Mouse (Mus musculus): ENCODE measurements at regions not wholly inside any gene's neighbourhood (a gene's known extent, or its start where the extent isn't known, plus 50 kb on each side); places are given as distances from the start of the nearest gene placed in this dataset.

DNA sequence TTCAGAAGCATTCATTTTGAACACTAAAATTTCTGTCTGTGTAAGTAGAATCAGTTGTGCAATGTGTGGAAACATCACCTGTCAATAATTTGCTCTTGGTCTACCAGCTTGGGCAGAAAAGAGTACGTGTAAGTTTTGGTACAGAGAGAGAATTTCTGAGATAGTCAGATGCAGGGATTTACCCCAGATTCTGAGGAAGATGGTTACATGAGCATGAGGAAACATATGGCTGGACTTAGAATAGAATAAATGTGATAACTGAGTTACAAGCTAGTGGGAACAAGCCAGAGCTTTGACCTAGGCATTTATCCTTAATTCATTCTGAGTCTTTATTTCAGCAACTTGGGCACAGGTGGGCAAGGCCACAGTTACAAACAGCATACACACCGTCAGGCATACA is 831.8 kb downstream of the Adgrl2 start:
- TF ChIP-seq CTCF (IDR thresholded peaks at IDR 0.05; ENCODE audit: borderline replicate concordance, extremely low read depth, insufficient read depth, insufficient read length) = no peak
- TF ChIP-seq POLR2A (IDR thresholded peaks at IDR 0.05; ENCODE audit: borderline replicate concordance, extremely low read depth, insufficient read depth, insufficient read length, poor library complexity, severe bottlenecking) = no peak
